Mouse (Mus musculus) embryonic facial prominence, embryonic 13.5 days (tissue): ENCODE data around the gene Oprl1. TPM values are rescaled to one million over a fixed set of nuclear protein-coding genes. Genes with fewer than 3 reads are reported as not detected.

Source experiments
- ATAC-seq: fragments of 200-750 bp; cut with Nextera tagmentation; 2 replicates; pipeline ENCODE4 v1.8.0; 2017; ENCODE audit warnings: low read depth; ENCODE audit not compliant: insufficient number of reproducible peaks, insufficient read depth, low FRiP score, low TSS enrichment
- H3K27ac ChIP-seq: fragments of 300-500 bp; sonication (generic); 2 replicates; pipeline ENCODE4 v1.5.1; 2015; ENCODE audit warnings: moderate library complexity, mild to moderate bottlenecking, inconsistent platforms
- H3K27me3 ChIP-seq: fragments of 300-500 bp; sonication (generic); 2 replicates; pipeline ENCODE4 v1.6.1; 2015; ENCODE audit warnings: mild to moderate bottlenecking, inconsistent platforms
- H3K36me3 ChIP-seq: fragments of 300-500 bp; sonication (generic); 2 replicates; pipeline ENCODE4 v1.6.1; 2015; ENCODE audit warnings: mild to moderate bottlenecking, inconsistent platforms
- H3K4me1 ChIP-seq: fragments of 300-500 bp; sonication (generic); 2 replicates; pipeline ENCODE4 v1.6.1; 2015; ENCODE audit warnings: inconsistent platforms
- H3K4me2 ChIP-seq: fragments of 300-500 bp; sonication (generic); 2 replicates; pipeline ENCODE4 v1.6.1; 2015; ENCODE audit warnings: moderate library complexity, mild to moderate bottlenecking, inconsistent platforms
- H3K4me3 ChIP-seq: fragments of 300-500 bp; sonication (generic); 2 replicates; pipeline ENCODE4 v1.5.1; 2015; ENCODE audit warnings: mild to moderate bottlenecking, inconsistent platforms
- H3K9ac ChIP-seq: fragments of 300-500 bp; sonication (generic); 2 replicates; pipeline ENCODE4 v1.6.1; 2015; ENCODE audit warnings: mild to moderate bottlenecking, inconsistent platforms
- H3K9me3 ChIP-seq: fragments of 300-500 bp; sonication (generic); 2 replicates; pipeline ENCODE4 v1.6.1; 2016; ENCODE audit warnings: inconsistent platforms
- WGBS: fragments of 180-500 bp; shearing (Covaris S2); methylation state at CpG from one replicate; pipeline ENCODE4 v1.1.7; 2015; ENCODE audit warnings: mixed read lengths; 5-methylcytosine and 5-hydroxymethylcytosine counted together
- polyA plus RNA-seq: library from polyadenylated mRNA; unstranded; fragments of >200 nt; fragmentation: Nextera tagmentation; extraction: Ambion mirVana; gene quantifications from 2 replicates; pipeline ENCODE4 v1.2.1, GENCODE M21; 2015

Gene Oprl1
- polyA plus RNA-seq = 2.0 and 2.1 TPM in 2 replicates

- WGBS = 0% methylated on average over 7 of the region's 7 CpGs
- no peaks in the 10 kb centered on the region for H3K36me3 ChIP-seq
- ATAC-seq = 0 out of 2 replicates have a peak, but pooled peaks have one; percentile 20
- H3K27ac ChIP-seq = no peak within 1 kb of the TSS
- H3K4me3 ChIP-seq = peak within 1 kb of the TSS; percentile 31
- peak within 1 kb of the TSS; percentile 54 for H3K4me2 ChIP-seq
- no peaks in the 10 kb centered on the region for H3K27me3 ChIP-seq
- H3K4me1 ChIP-seq = 0 out of 2 replicates have a peak, but pooled peaks cover 8% of the 10 kb centered on the region
- no peaks in the 10 kb centered on the region for H3K9me3 ChIP-seq
- peak within 1 kb of the TSS; percentile 46 for H3K9ac ChIP-seq
Observed at GRCm38 (mm10) chr2:181714903-181715326, at the start of gene Oprl1. Oprl1 (plus strand) TSS chr2:181715016.

GRCm38 (mm10) chr2:181670285-181670912 is 44.4 kb upstream of the Oprl1 start:
- no peak for ATAC-seq
- H3K4me1 ChIP-seq = peaks cover 37% of the 10 kb centered on the region
- peak overlapping the region; percentile 74 for H3K27ac ChIP-seq
- peak overlapping the region; percentile 80 for H3K4me2 ChIP-seq
- peaks cover 66% of the 10 kb centered on the region for H3K27me3 ChIP-seq
- WGBS = 3% methylated on average over 55 of the region's 56 CpGs
- no peaks in the 10 kb centered on the region for H3K36me3 ChIP-seq
- H3K9ac ChIP-seq = peak overlapping the region; percentile 75
- peak overlapping the region; percentile 56 for H3K4me3 ChIP-seq
- H3K9me3 ChIP-seq = no peaks in the 10 kb centered on the region

- 1% methylated on average over 41 of the region's 41 CpGs for WGBS
- peaks cover 42% of the 10 kb centered on the region for H3K4me1 ChIP-seq
Observed at GRCm38 (mm10) chr2:181670913-181671311, 43.9 kb upstream of the Oprl1 start.

GRCm38 (mm10) chr2:181671326-181671725 is 43.5 kb upstream of the Oprl1 start, which contains the start of gene Sox18:
Sox18 (minus strand) TSS chr2:181671640.
- H3K36me3 ChIP-seq = no peaks in the 10 kb centered on the region
- H3K27me3 ChIP-seq = peaks cover 66% of the 10 kb centered on the region

More at GRCm38 (mm10) chr2:181670913-181671311, 43.9 kb upstream of the Oprl1 start:
- Histone ChIP-seq H3K27me3 (peaks cover 66% of the 10 kb centered on the region), H3K4me3 (peak overlapping the region; percentile 56), H3K9me3 (no peaks in the 10 kb centered on the region), H3K4me2 (peak overlapping the region; percentile 80), H3K27ac (peak overlapping the region; percentile 74), H3K9ac (peak overlapping the region; percentile 75), H3K36me3 (no peaks in the 10 kb centered on the region)
- no peak for ATAC-seq

GRCm38 (mm10) chr2:181671984-181672383 is 42.8 kb upstream of the Oprl1 start:
- Histone ChIP-seq H3K4me3 (peak overlapping the region; percentile 56), H3K4me1 (peaks cover 42% of the 10 kb centered on the region), H3K9ac (peak overlapping the region; percentile 75; the same call in 1 of the 2 replicates), H3K36me3 (no peaks in the 10 kb centered on the region), H3K27ac (peak overlapping the region; percentile 74; the same call in 1 of the 2 replicates), H3K9me3 (no peaks in the 10 kb centered on the region), H3K4me2 (peak overlapping the region; percentile 80), H3K27me3 (peaks cover 66% of the 10 kb centered on the region)
- WGBS = 19% methylated on average over 7 of the region's 7 CpGs
- ATAC-seq = no peak

More at GRCm38 (mm10) chr2:181671326-181671725, 43.5 kb upstream of the Oprl1 start, which contains the start of gene Sox18:
- Histone ChIP-seq H3K27ac (peak within 1 kb of the TSS; percentile 74), H3K9me3 (no peaks in the 10 kb centered on the region), H3K9ac (peak within 1 kb of the TSS; percentile 75), H3K4me2 (peak within 1 kb of the TSS; percentile 80), H3K4me1 (peaks cover 42% of the 10 kb centered on the region), H3K4me3 (peak within 1 kb of the TSS; percentile 56)
- peak; percentile 27; the same call in 1 of the 2 replicates for ATAC-seq
- WGBS = under 1% methylated on average over 43 of the region's 43 CpGs

- Histone ChIP-seq H3K4me1 (peaks cover 45% of the 10 kb centered on the region), H3K9ac (no peak overlapping the region), H3K4me2 (no peak overlapping the region), H3K4me3 (no peak overlapping the region), H3K27me3 (peaks cover 52% of the 10 kb centered on the region), H3K9me3 (no peaks in the 10 kb centered on the region), H3K27ac (0 out of 2 replicates have a peak overlapping the region, but pooled peaks have one; percentile 45), H3K36me3 (no peaks in the 10 kb centered on the region)
- no peak for ATAC-seq
- 32% methylated on average over 1 of the region's 1 CpGs for WGBS
Observed at GRCm38 (mm10) chr2:181673501-181673900, 41.3 kb upstream of the Oprl1 start.

GRCm38 (mm10) chr2:181674934-181675333 is 39.9 kb upstream of the Oprl1 start:
- WGBS = 75% methylated on average over 4 of the region's 4 CpGs
- Histone ChIP-seq H3K36me3 (no peaks in the 10 kb centered on the region), H3K27me3 (peaks cover 38% of the 10 kb centered on the region), H3K4me3 (no peak overlapping the region), H3K9ac (no peak overlapping the region), H3K4me2 (no peak overlapping the region), H3K9me3 (no peaks in the 10 kb centered on the region), H3K27ac (no peak overlapping the region), H3K4me1 (peaks cover 48% of the 10 kb centered on the region)
- ATAC-seq = no peak

GRCm38 (mm10) chr2:181675454-181675853 is 39.4 kb upstream of the Oprl1 start:
- Histone ChIP-seq H3K36me3 (no peaks in the 10 kb centered on the region), H3K9me3 (no peaks in the 10 kb centered on the region), H3K9ac (0 out of 2 replicates have a peak overlapping the region, but pooled peaks have one; percentile 44), H3K4me3 (no peak overlapping the region), H3K4me2 (peak overlapping the region; percentile 43), H3K27ac (peak overlapping the region; percentile 13; the same call in 1 of the 2 replicates), H3K27me3 (peaks cover 33% of the 10 kb centered on the region), H3K4me1 (peaks cover 43% of the 10 kb centered on the region)
- WGBS = 7% methylated on average over 14 of the region's 14 CpGs
- no peak for ATAC-seq

- no peaks in the 10 kb centered on the region for H3K9me3 ChIP-seq
- peaks cover 42% of the 10 kb centered on the region for H3K4me1 ChIP-seq
- no peaks in the 10 kb centered on the region for H3K36me3 ChIP-seq
- no peak overlapping the region for H3K4me3 ChIP-seq
- H3K27me3 ChIP-seq = peaks cover 23% of the 10 kb centered on the region
- ATAC-seq = no peak
- 46% methylated on average over 2 of the region's 2 CpGs for WGBS
- H3K27ac ChIP-seq = no peak overlapping the region; the same call in 1 of the 2 replicates
- H3K4me2 ChIP-seq = no peak overlapping the region
- no peak overlapping the region for H3K9ac ChIP-seq
Observed at GRCm38 (mm10) chr2:181676424-181676823, 38.4 kb upstream of the Oprl1 start.

GRCm38 (mm10) chr2:181677096-181677754 is 37.6 kb upstream of the Oprl1 start:
- Histone ChIP-seq H3K4me3 (no peak overlapping the region), H3K9ac (0 out of 2 replicates have a peak overlapping the region, but pooled peaks have one; percentile 21), H3K27ac (peak overlapping the region; percentile 44; the same call in 1 of the 2 replicates), H3K27me3 (peaks cover 15% of the 10 kb centered on the region), H3K9me3 (no peaks in the 10 kb centered on the region), H3K4me2 (no peak overlapping the region), H3K36me3 (no peaks in the 10 kb centered on the region), H3K4me1 (peaks cover 39% of the 10 kb centered on the region)
- WGBS = 49% methylated on average over 5 of the region's 5 CpGs
- no peak for ATAC-seq

GRCm38 (mm10) chr2:181677755-181678098 is 37.1 kb upstream of the Oprl1 start:
- Histone ChIP-seq H3K27ac (peak overlapping the region; percentile 44; the same call in 1 of the 2 replicates), H3K27me3 (peaks cover 10% of the 10 kb centered on the region), H3K4me2 (no peak overlapping the region), H3K4me3 (no peak overlapping the region), H3K36me3 (no peaks in the 10 kb centered on the region), H3K4me1 (peaks cover 39% of the 10 kb centered on the region), H3K9me3 (no peaks in the 10 kb centered on the region), H3K9ac (no peak overlapping the region)
- 50% methylated on average over 3 of the region's 3 CpGs for WGBS
- ATAC-seq = no peak
